Mouse (Mus musculus): Measurements from ENCODE around the gene Inf2. TPM values are rescaled to one million over a fixed set of nuclear protein-coding genes. Genes with fewer than 3 reads are reported as not detected.

Inf2 gene
- polyA plus RNA-seq, 1 experiment: 33.6 TPM

DNA sequence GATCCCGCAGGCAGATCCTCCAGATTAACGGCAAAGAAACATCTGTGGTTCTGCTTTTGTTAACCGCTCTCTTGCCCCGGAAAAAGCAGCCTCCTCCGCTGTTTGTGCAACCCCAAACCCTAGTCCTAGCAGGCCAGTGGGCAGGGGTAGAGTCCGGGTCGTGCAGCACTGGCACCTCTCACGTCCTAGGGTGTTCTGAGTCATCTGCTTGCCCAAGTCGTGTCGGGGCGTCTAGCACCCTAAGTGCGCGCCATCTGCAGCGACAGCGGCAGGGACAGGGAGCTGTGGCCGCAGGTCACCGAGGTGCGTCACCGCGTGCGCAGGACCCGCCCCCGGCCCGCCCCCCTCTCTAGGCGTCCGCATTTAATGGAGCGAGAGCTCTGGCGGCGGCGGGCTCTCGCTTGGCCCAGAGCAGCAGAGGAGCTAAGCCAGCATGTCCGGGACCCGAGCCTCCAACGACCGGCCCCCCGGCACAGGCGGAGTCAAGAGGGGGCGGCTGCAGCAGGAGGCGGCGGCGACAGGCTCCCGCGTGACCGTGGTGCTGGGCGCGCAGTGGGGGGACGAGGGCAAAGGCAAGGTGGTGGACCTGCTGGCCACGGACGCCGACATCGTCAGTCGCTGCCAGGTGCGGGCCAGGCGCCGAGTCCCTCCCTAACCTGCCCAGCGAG lies 31.2 kb downstream of the Inf2 start, which contains the start of gene Adssl1:
TSS of gene Adssl1 (plus strand) at position 360 of the 668 bp plus-strand sequence.
- Histone ChIP-seq H3K4me3 (replicated peaks; ENCODE audit: extremely low read depth, low read depth, low read length) (peak within 1 kb of the TSS; percentile 77), H3K4me1 (ENCODE audit: control insufficient read depth, insufficient read depth, low read length) (peaks cover 12% of the 10 kb centered on the region; the same call in 1 of the 2 replicates)
- DNase-seq: peak; percentile 63
- 1% methylated on average over 56 of the region's 56 CpGs for WGBS
- TF ChIP-seq CTCF (IDR thresholded peaks at IDR 0.05; ENCODE audit: insufficient read depth, low read length) (no peak), POLR2A (IDR thresholded peaks at IDR 0.05; ENCODE audit: borderline replicate concordance, extremely low read depth, low read depth, low read length) (peak; percentile 58; the same call in 1 of the 2 replicates)

DNA sequence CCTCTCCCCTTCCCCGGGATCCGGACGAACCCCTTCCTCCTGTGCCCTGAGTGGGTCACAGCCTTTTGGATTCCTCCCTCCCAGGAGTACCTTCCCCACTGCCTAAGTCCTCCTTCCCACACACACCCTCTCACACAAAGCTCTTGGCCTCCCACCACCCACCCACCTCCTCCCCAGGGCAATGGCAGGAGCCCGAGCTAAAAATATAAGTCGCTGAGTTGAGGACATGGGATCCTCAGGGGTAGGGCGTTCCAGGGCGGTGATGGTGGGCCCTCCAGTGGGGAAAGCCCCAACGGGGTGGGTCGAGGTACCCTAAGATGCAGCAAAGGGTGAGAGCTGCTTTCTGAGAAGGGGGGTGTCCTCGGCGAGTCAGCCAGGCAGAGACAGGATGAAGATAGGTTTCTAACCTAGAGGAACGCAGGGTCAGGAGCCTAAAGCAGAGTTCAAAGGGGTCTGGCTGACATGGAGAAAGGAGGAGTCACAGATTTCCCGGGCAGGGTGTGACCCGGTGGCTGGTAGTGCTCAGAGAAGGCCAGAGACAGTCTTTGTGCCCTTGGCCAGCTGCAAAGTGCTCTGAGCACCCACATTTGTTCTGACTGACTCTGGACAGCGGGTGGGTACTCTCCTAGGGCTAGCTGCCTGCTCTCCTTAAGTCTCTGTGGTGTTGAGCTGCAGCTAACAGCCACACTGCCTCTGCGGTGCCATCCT lies 31.9 kb downstream of the Inf2 start:
- peaks cover 12% of the 10 kb centered on the region; the same call in 1 of the 2 replicates for H3K4me1 ChIP-seq (ENCODE audit: control insufficient read depth, insufficient read depth, low read length)
- peak overlapping the region; percentile 77 for H3K4me3 ChIP-seq (replicated peaks; ENCODE audit: extremely low read depth, low read depth, low read length)
- WGBS: 20% methylated on average over 16 of the region's 16 CpGs
- no peak for TF ChIP-seq CTCF (IDR thresholded peaks at IDR 0.05; ENCODE audit: insufficient read depth, low read length)
- no peak for TF ChIP-seq POLR2A (IDR thresholded peaks at IDR 0.05; ENCODE audit: borderline replicate concordance, extremely low read depth, low read depth, low read length)
- DNase-seq: no peak

DNA sequence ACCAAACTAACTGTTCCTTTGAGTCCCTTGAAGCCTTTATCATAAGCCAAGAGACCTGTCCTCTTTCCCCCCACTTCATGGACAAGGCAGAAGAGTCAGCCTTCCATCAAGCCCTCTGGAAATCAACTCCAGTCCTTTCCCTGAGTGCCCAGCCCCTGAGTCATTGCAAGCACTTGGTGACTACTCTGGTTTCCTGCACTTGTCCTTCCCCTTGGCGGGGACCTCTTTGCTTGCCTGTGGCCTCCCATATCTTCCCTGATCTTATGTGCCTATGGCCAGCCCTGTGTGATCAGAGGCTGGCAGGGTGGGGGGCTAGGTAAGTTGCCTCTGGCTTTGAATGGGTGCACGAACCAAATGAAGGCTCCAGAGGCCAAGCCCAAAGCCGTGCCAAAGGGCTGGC lies 33.3 kb downstream of the Inf2 start:
- Histone ChIP-seq H3K4me1 (ENCODE audit: control insufficient read depth, insufficient read depth, low read length) (peaks cover 16% of the 10 kb centered on the region; the same call in 1 of the 2 replicates), H3K4me3 (replicated peaks; ENCODE audit: extremely low read depth, low read depth, low read length) (no peak overlapping the region)
- no peak for DNase-seq
- TF ChIP-seq POLR2A (IDR thresholded peaks at IDR 0.05; ENCODE audit: borderline replicate concordance, extremely low read depth, low read depth, low read length) (no peak), CTCF (IDR thresholded peaks at IDR 0.05; ENCODE audit: insufficient read depth, low read length) (no peak)
- WGBS: 68% methylated on average over 3 of the region's 3 CpGs

DNA sequence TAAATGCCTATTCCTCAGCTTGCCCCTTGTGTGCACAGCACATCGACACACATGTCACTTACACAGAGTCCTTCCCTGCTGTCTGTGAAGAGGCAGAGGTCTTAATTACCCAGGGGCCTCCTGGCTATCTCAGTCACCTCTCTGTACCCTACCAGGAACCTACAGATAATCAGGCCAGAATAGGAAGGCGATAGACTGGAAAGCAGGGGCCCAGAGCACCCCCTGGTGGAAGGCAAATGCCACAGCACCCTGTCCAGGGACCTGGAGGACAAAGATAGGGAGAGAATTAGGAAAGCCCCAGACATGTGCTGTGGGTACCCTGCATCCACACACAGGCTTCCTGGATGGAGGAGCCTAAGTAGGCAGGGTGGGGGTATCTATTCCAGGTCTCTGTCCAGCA lies 35.2 kb downstream of the Inf2 start:
- TF ChIP-seq CTCF (IDR thresholded peaks at IDR 0.05; ENCODE audit: insufficient read depth, low read length) (peak; percentile 90), POLR2A (IDR thresholded peaks at IDR 0.05; ENCODE audit: borderline replicate concordance, extremely low read depth, low read depth, low read length) (no peak)

DNA sequence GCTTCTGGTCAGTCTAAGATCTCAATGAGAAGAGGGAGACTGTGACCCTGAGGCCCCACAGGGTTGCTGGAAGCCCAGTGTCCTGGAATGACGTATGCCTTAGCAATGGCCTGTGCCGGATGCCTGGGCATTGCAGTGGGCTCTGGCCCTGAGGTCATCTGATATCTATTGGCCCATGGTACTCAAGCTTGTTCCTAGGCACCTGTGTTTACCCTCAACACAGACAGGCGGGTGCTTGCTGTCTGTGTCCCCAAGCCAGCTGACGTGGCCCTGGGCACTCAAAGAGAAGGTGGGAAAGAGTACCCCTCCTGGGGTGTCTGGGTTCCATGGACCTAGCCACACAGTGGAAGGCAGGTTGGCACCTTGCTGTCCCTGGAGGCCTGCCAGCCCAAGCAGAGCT lies 37.1 kb downstream of the Inf2 start:
- WGBS: 73% methylated on average over 4 of the region's 4 CpGs
- no peak for TF ChIP-seq POLR2A (IDR thresholded peaks at IDR 0.05; ENCODE audit: borderline replicate concordance, extremely low read depth, low read depth, low read length)
- TF ChIP-seq CTCF (IDR thresholded peaks at IDR 0.05; ENCODE audit: insufficient read depth, low read length): no peak
- no peak overlapping the region for H3K4me3 ChIP-seq (replicated peaks; ENCODE audit: extremely low read depth, low read depth, low read length)
- DNase-seq: no peak
- peaks cover 14% of the 10 kb centered on the region; the same call in 1 of the 2 replicates for H3K4me1 ChIP-seq (ENCODE audit: control insufficient read depth, insufficient read depth, low read length)

More for the DNA sequence above, 35.2 kb downstream of the Inf2 start:
- peak; percentile 64 for DNase-seq
- no peak overlapping the region for H3K4me3 ChIP-seq (replicated peaks; ENCODE audit: extremely low read depth, low read depth, low read length)
- peaks cover 19% of the 10 kb centered on the region; the same call in 1 of the 2 replicates for H3K4me1 ChIP-seq (ENCODE audit: control insufficient read depth, insufficient read depth, low read length)
- WGBS: 29% methylated on average over 2 of the region's 2 CpGs

DNA sequence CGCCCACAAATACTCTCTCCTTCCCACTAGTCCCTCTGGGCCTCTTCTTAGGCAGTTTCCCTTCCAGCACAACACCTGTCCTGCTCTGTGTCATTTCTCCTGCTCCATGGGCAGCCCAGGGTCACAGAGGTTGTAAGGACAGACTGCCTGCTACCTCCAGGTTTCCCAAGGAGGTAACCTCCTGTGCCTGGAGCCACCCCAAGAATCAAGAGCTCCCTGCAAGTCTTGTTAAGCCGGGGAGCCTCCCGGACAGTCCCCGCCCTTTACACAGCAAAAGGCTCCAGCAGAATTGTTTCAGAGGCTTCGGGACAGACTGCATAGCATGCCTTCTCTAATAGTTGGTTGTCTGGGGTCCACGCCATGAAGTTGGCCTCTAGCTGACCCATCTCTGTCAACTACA lies 37.9 kb downstream of the Inf2 start:
- 64% methylated on average over 6 of the region's 6 CpGs for WGBS
- TF ChIP-seq POLR2A (IDR thresholded peaks at IDR 0.05; ENCODE audit: borderline replicate concordance, extremely low read depth, low read depth, low read length): no peak
- no peak for TF ChIP-seq CTCF (IDR thresholded peaks at IDR 0.05; ENCODE audit: insufficient read depth, low read length)
- peaks cover 14% of the 10 kb centered on the region for H3K4me1 ChIP-seq (ENCODE audit: control insufficient read depth, insufficient read depth, low read length)
- no peak overlapping the region for H3K4me3 ChIP-seq (replicated peaks; ENCODE audit: extremely low read depth, low read depth, low read length)
- DNase-seq: no peak

DNA sequence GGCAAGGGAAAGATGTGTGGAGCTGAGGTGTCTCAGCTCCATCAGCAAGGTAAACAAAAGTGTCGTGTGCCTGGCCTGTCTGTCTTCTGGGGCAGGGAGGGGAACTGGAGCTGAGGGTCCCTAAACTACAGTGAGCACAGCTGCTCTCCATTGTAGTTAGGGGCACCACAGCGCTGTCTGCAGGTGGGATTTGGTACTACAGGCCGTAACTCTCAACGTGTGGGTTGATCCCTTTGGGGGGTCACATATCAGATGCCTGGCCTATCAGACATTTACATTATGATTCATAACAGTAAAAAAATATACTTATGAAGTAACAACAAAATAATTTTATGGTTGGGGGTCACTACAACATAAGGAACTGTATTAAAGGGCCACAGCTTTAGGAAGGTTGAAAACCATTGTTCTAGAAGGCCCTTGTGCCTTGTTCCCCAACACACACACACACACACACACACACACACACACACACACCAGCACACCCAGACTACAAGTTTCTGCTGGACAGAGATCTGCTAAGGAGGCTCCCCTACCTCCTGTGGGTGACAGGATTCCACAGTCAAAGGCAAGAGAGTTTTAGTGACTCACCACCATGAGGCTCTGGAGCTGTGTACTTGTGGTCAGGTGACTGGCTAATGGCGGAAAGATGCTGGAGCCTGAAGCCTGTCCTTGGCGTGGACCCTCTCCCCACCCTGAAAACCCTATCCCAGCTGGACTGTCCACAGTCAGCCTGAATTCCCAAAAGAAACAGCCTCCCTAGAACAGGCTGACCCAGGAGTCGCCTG lies 38.7 kb downstream of the Inf2 start:
- TF ChIP-seq POLR2A (IDR thresholded peaks at IDR 0.05; ENCODE audit: borderline replicate concordance, extremely low read depth, low read depth, low read length) (no peak), CTCF (IDR thresholded peaks at IDR 0.05; ENCODE audit: insufficient read depth, low read length) (peak; percentile 53)
- 66% methylated on average over 7 of the region's 7 CpGs for WGBS
- Histone ChIP-seq H3K4me3 (replicated peaks; ENCODE audit: extremely low read depth, low read depth, low read length) (no peak overlapping the region), H3K4me1 (ENCODE audit: control insufficient read depth, insufficient read depth, low read length) (peaks cover 15% of the 10 kb centered on the region)
- no peak for DNase-seq

DNA sequence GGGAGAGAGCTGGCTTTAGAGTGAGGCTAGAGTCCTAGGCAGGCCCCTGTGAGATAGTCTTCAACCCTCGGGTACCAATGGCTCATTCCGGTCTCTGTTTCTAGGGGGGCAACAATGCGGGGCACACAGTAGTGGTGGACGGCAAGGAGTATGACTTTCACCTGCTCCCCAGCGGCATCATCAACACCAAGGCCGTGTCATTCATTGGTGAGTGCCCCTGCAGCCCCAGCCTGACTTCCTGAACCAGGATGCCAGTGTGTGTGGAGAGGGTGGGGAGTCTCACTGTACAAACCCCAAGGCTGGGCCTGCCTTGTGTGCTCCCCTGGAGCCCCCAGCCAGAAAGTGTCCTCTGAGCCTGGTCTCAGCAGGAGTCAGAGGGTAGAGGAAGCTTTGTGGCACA lies 39.6 kb downstream of the Inf2 start:
- peaks cover 18% of the 10 kb centered on the region for H3K4me1 ChIP-seq (ENCODE audit: control insufficient read depth, insufficient read depth, low read length)
- WGBS: 72% methylated on average over 6 of the region's 6 CpGs
- H3K4me3 ChIP-seq (replicated peaks; ENCODE audit: extremely low read depth, low read depth, low read length): no peak overlapping the region
- TF ChIP-seq CTCF (IDR thresholded peaks at IDR 0.05; ENCODE audit: insufficient read depth, low read length): no peak
- no peak for TF ChIP-seq POLR2A (IDR thresholded peaks at IDR 0.05; ENCODE audit: borderline replicate concordance, extremely low read depth, low read depth, low read length)
- DNase-seq: no peak

Data from lung, adult 2 months (tissue).